Mouse (Mus musculus) thymus, postnatal 4 days (tissue): Measurements from ENCODE around the gene Hcn2.
"Not testable (repeated sequence)": the region's sequence is repeated elsewhere in the genome, so short reads cannot be mapped to it uniquely, and the experiment has no call there.

Source experiments
- DNase-seq: peaks from one replicate; pipeline ENCODE4 v3.0.0; 2021

Hcn2 gene

GRCm38 (mm10) chr10:79687513-79687912 lies 28.9 kb upstream of the Hcn2 start:
- DNase-seq = no peak

- no peak for DNase-seq
These were observed 27.7 kb upstream of the Hcn2 start, which contains the start of gene Gzmm for GRCm38 (mm10) chr10:79688720-79689119. Gene Gzmm, plus strand, starts transcription at chr10:79689020.

DNA sequence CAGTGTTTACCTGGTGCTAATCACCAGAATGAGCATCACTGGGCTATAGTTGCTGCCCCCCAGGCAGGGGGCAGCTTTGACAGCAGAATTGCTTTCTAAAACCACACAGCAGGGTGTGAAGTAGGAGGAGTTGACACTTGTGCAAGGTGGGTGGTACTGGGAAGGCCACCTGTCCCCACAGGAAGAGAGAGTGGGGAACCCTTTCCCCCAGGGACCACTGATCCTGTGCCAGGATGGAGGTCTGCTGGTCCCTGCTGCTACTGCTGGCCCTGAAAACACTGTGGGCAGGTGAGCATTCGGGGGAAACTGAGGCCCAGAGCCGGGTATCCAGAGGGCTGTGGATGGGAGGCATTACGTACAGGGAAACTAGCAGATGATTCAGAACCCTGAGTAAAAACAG lies 27.3 kb upstream of the Hcn2 start:
- DNase-seq = no peak

DNA sequence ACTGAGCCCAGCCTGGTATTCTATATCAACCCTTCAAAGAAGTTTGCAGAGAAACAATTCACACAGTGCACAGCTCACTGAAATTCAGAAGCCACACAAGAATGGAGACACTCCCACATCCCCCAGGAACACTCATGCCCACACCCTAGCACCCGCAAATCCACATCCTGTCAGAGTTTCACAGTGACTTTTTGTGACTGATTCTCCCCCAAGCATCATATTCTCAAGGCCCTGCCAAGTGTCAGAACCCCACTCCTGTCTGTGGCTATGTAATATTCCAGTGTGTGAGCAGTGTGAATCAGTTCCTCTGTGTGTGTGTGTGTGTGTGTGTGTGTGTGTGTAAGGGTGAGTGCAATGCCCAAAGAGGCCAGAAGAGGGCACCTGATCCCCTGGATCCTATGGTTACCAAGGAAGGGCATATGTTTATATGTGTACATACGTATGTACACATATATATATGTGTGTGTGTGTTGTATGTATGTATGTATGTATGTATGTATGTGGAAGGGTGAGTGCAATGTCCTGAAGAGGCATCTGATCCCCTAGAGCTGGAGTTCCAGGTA lies 24.4 kb upstream of the Hcn2 start:
- no peak for DNase-seq

GRCm38 (mm10) chr10:79693580-79694378 lies 22.7 kb upstream of the Hcn2 start:
- no peak for DNase-seq

DNA sequence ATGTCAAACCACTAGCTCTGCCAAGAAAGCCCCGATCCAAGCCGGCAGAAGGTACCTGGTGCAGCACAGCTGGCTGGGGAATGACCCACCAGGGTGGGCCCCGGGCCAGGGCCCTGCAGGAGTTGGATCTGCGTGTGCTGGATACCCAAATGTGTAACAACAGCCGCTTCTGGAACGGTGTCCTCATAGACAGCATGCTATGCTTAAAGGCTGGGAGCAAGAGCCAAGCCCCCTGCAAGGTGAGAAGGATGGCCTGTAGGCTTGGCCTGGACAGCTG lies 22.1 kb upstream of the Hcn2 start:
- DNase-seq = no peak

- DNase-seq = peak; percentile 92
These were observed 21.0 kb upstream of the Hcn2 start for GRCm38 (mm10) chr10:79695231-79696128.

GRCm38 (mm10) chr10:79696129-79696651 lies 20.2 kb upstream of the Hcn2 start:
- DNase-seq = no peak

GRCm38 (mm10) chr10:79697916-79698315 lies 18.5 kb upstream of the Hcn2 start:
- no peak for DNase-seq

DNA sequence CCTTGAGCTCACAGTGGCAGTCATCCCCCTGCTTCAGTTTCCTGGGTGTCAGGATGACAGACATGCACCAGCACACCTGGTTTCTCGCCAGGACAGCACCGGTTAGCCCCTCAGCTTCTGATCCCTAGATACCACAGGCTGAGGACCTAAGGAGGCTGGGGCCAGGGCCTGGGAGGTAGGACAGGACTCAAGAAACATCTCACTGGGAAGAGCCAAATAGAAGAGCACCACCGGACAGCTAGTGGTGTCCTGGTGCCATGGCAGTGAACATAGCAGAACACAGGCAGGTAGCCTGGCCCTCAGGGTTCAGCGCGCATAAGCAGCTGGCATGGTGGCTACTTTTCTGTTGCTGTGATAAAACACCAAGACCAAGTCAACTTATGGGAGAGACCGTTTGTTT lies 18.0 kb upstream of the Hcn2 start:
- no peak for DNase-seq

- DNase-seq = no peak
These were observed 15.8 kb upstream of the Hcn2 start for GRCm38 (mm10) chr10:79700676-79701075.

- no peak for DNase-seq
These were observed 14.8 kb upstream of the Hcn2 start for GRCm38 (mm10) chr10:79701443-79702129.

- not testable (repeated sequence) for DNase-seq
These were observed 13.5 kb upstream of the Hcn2 start for GRCm38 (mm10) chr10:79702970-79703369.

DNA sequence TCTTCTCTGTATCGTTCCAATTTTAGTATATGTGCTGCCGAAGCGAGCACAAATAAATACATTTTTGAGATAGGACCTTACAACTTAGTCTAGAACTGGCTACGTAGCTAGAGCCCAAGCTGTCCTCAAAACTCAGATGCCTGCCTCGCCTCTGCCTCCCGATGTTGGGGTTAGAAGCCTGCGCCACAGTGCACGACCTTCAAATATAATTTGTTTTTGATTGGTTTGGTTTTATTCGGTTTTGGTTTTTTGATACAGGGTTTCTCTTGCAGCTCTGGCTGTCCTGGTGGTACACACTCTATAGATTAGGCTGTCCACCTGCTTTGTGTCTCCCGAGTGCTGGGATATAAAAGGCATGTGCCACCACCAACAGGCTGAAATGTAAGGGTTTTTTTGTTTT lies 12.9 kb upstream of the Hcn2 start:
- DNase-seq = no peak

- peak; percentile 98 for DNase-seq
These were observed 12.1 kb upstream of the Hcn2 start, which contains the start of gene Bsg for GRCm38 (mm10) chr10:79704065-79704969. Gene Bsg, plus strand, starts transcription at chr10:79704491.

- DNase-seq = no peak
These were observed 11.5 kb upstream of the Hcn2 start for GRCm38 (mm10) chr10:79704970-79705360.

DNA sequence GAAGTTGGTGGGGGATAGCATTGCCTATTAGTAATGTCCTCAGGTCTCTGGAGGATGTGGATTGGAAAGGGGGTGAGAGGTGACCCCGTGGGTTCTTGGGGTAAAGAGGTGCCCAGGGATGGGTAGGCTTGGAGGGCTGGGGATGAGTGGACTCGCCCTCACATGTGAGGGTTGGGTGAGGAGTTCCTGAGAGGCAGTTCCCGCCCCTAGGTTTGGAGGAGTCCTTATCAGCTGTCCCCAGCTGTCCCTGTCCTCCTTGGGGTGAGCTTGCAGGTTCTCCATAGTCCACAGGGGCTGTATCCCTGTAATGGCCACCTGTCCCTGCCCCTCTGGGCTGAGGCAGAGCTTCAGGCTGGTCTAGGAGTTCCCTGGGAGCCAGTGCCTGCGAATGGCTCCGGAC lies 10.5 kb upstream of the Hcn2 start:
- DNase-seq = no peak

GRCm38 (mm10) chr10:79706406-79707094 lies 9.9 kb upstream of the Hcn2 start:
- no peak for DNase-seq

DNA sequence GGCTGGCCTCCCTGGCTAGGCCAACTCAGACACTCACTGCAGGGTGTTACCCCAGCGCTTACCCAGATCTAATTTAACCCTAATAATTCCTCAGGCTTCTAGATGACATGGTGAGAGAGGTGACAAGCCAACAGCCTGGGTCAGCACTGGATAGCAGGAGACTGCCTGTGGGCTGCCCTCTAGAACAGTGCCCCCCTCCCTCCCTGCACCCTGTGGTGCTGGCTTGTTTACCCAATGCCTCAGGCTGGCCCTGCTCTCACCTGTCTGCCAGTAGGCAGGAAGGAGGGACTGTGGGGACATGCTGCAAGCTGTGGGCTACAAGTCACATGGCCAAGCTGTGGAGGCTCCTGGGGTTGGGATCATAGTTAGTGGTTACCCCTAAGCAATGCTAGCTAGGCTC lies 9.3 kb upstream of the Hcn2 start:
- DNase-seq = no peak

DNA sequence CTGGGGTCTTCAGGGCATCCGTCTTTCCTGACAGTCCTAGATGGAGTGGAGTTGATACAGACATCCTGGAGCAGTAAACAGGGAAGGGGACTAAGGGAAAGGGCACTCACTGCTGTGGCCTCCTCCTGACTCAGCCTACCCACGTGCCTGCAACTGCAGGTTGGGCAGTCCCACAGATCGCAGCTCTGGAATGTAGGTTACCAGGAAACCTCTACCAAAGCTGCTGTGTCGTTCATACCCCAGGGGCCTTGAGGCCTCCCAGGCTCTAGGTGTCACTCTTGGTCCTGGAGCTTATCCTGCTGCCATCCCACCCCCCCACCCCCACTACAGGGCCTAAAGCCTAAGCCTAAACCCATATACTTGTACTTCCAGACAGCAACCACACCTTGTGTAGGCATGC lies 8.7 kb upstream of the Hcn2 start:
- DNase-seq = no peak

GRCm38 (mm10) chr10:79708668-79709067 lies 7.8 kb upstream of the Hcn2 start:
- no peak for DNase-seq
